Mouse (Mus musculus) bone marrow macrophage, adult 2 months (primary cell): ENCODE measurements around the gene Spaca9.

Source experiments
- CTCF ChIP-seq: IDR thresholded peaks from 2 replicates; pipeline ENCODE4 v1.5.1; 2012; ENCODE audit warnings: low read depth, mild to moderate bottlenecking, low read length, moderate library complexity
- POLR2A ChIP-seq: IDR thresholded peaks from 2 replicates; pipeline ENCODE4 v1.6.1; 2012; ENCODE audit warnings: mild to moderate bottlenecking, low read depth, low read length, borderline replicate concordance

GRCm38 (mm10) chr2:28685895-28686294, 13.6 kb downstream of the Spaca9 start:
- no peak for TF ChIP-seq CTCF
- no peak for TF ChIP-seq POLR2A
